Mouse (Mus musculus): ENCODE measurements around the gene Lactb.

Gene Lactb

DNA sequence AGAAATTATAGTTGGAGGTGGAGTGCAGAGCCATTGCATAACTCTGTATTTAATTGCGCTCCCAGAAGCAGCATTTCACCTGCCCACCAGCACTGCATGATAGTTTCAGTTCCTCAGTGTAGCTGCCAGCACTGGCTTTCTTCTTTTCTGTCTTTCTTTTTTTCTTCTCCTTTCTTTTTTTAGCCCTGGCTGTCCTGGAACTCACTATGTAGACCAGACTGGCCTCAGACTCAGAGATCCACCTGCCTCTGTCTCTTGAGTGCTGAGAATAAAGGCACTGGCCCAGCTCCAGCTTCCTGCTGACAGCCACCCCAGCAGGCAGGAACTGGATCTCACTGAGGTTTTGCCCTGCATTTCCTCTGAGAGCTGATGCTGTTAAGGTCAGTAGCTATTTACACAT, 2.7 kb upstream of the Lactb start:
- no peak for DNase-seq

DNA sequence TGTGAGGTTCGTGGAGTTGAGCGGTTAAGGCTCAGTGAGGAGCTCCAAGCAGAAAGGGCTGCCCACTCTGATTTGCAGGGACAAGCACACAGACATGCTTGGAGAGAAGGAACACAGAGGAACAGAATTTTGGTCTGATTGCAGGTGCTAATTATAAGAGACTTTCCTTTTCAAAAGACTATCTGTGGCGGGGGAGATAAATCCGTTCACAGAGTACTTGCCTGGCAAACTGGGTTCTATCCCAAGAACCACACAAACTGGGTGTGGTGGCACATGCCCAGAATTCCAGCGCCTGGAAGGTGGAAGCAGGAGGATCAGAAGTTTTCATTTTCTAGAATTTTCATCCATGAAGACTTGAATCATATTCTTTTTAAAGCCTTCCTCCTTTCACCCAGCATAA, 1.8 kb upstream of the Lactb start:
- DNase-seq = no peak

DNA sequence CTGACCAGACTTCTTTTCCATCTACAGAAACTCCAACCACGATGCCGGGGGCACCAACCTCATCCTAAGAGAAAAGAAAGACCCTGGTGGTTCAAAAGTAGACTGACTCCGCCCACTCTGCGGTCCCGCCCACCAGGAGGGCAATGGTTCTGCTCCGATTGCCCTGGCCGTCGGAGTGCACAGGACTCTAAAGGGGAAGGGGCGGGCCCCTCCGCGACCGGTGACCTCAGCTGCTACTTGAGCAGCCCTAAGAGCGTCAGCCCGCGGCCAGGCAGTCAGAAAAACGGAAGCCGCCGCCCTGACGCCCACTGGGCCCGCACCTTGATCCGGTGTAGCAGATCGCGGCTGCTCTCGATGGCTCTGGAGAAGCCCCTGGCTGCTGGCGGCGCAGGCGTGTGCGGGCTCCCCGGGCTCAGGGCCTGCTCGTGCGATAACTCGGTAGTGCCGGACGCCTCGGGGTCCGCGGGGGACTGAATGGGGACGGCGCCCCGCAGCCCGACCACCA, 511 bp downstream of the Lactb start:
- peak; percentile 89 for DNase-seq

DNA sequence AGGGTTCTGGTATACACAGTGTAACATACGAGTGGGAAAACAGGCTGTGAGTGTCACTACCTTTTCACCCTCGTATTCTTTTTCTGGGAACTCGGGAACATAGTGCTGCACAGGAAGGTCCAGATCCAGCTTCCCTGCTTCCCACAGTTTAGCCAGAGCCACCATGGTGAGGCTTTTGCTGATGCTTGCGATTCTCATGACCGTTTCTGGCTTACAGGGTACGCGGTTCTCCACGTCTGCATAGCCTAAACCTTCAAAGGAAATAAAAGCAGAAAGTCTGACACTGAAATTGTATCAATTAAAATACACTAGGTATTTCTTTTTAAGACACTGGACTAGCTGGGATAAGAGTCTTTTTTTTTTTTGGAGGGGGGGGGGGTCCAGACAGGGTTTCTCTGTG, 4.2 kb downstream of the Lactb start:
- no peak for DNase-seq

DNA sequence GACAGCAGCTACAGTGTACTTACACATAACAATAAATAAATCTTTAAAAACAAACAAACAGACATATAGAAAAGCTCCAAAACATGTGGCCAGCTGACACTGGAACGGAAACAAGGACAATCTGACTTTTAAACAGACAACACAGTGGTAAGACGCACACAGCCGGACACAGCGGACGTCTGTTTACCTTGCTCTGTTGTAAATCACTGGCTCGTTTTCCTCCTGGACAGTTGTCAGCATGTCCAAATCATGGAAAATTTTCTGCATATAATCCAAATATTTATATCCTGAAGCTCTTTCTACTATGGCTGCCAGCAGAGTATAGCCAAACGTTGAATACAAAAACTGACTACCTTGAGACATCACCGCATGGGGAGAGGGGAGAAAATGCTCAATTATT, 7.8 kb downstream of the Lactb start:
- DNase-seq = no peak

DNA sequence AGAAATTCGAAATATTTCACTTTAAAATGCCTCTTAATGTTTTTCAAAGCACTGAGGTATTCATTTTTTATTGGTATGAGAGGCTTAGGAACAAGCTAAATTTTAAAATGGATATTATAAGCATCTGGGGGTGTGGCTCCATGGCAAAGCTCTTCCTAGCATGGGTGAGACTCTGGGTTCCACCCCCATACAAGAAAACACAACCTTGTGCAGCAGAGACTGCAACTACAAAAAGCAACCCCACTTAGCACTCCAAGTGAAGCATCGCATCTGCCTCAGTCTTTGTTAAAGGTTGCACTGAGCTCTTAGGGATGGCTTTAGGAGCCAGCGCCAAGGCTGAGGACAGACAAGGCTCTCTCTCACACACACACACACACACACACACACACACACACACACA, 13.8 kb downstream of the Lactb start:
- no peak for DNase-seq

DNA sequence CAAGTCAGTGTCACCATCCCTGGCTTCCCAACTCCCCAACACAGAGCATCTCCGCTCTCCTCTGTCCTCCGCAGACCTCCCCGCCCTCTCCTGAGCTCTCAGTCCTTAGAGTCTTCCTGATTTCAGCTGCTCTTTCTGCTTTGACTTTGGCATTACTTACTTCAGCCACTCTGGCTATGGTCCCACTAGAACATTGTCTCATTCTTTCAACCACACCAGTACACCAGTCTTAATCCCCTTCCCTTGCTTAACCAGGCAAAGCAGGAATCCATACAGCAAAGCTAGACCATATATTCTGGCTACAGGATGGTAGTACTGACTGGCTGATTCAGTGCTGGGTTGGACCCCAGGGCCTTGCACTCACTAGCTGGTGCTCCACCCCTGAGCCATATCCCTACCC, 17.8 kb downstream of the Lactb start:
- no peak for DNase-seq

DNA sequence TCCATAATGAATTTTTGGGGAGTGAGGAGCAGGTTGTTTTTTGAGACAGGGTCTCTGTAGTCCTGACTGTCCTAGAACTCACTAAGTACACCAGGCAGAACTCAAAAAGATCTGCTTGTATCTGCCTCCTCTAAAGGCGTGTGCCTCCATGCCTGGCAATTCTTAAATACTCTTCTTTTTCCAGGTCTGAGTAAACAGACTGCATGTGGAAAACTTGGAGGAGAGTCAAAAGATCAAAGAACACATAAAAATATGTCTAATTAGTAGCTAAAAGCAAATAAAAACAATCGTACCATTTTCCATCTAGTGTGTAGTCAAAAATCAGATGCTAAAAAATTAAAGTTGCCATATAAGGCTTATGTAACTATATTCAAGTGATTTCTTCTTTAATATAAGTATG, 22.4 kb downstream of the Lactb start:
- DNase-seq = no peak

DNA sequence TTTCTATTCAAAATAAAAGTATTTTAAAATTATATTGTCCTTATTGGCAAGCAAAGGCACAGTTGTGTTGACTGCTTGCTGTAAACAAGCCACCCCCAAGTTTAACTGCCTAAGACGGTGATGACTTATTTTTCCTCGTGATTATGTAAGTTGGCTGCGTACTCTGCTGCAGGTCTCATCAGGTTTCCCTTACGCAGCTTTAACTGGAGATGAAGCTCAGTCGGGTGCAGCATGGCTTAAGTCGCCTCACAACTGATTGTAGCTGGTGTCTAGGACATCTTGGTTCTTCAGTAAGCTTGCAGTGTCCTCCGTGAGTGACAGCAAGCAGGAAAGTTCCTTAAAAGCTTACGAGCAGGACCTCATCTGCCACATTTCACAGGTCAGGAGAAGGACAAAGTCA, 23.0 kb downstream of the Lactb start:
- DNase-seq = no peak

DNA sequence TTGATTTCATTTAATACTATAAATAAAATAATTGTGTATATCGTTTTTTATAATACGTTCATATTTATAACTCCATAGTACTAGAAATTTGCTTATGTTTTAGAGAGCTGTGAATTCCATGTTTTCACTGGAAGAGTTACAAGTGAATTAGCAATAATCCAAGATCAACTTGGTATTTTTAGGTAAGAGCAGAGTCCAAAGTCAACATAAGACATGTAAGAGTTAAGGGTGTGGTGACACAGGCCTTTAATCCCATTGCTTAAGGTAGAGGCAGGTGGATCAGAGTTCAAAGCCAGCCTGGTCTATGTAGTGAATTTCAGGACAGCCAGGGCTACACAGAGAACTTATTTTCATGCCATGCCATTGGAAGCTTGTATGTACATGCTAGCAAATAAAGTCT, 26.7 kb downstream of the Lactb start:
- DNase-seq = no peak

DNA sequence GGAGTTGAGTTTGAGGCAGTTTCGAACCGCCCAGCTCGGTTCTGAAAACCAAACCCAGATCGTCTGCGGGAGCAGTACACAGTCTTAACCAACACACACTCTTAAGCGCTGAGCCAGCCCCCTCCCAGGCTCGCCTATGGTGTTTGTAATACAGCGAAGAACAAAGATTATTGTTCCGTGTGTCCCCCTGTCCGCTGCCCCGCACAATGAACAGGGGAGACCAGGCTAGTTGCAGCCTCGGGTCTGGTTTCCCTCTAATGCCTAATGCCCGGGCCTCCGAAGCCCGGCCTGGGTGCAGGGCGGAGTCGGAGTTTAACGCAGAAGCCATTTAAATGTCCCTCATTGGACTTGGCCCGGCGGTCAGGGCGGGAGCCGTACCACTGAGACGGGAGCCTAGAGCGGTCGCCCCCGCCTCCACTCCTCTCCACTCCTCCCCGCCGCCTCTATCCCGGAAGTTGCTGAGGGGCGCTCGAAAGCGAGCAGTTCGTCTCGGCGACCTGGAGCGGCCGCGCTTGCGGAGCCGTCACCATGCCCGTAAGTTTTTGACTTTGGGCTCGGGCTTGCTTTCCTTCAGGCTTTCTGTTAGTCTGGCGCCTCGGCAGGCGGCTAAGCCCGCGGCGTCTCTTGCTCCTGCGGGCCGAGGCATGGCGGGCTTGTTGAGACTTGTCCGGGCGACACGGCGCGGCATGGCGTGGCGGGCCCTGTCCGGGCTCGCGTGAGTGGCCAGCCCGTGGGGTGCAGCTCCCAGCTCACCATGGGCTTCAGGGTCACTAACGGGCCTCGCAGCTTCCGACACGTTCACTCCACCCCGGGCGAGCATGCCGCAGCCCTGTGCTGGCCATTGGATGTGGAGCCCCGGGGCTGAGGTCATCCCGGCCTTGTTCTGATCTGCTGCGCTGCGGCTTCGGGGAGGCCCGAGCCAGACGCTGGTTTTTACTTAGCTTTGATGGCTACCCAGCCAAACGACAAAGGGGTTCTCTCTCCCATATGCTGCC, 29.3 kb downstream of the Lactb start, which contains the start of gene Rps27l:
TSS of gene Rps27l (plus strand) at position 440 of the 995 bp plus-strand sequence.
- DNase-seq = peak; percentile 94

DNA sequence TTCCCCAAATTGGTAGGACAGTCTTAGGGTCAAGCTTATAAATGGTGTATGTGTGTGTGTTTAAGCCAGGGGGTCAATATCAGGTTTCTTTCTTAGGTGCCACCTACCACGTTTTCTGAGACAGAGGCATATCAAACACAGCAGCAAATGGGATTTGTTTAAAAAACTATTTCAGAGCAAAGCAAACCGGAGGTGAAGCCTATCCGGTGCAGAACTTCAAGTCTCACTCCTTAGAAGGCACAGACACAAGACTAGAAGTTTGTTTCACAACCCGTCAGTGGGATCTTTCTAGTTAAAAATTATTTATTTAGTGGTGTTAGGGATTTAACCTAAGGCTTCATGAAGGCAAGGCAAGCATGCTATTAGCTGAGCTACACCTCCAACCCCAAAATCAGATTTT, 30.1 kb downstream of the Lactb start:
- no peak for DNase-seq

DNA sequence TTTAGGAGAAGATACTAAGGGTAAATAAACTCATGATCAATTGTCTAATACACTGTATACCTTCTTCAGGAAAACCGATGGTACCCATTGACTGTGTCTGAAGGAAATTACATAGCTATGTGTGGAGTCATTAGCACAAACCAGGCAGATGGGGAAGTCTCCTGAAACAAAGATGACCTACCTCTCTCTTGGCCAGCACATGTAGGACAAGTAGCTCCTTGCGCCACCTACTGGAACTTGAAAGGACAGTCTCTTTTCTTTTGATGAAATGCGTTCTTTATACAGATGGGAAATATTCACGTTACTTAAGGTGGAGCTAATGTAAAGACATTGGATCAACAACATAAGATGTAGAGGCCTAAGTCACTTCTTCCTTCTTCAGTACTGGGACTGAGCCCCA, 36.4 kb downstream of the Lactb start:
- DNase-seq = peak; percentile 43

DNA sequence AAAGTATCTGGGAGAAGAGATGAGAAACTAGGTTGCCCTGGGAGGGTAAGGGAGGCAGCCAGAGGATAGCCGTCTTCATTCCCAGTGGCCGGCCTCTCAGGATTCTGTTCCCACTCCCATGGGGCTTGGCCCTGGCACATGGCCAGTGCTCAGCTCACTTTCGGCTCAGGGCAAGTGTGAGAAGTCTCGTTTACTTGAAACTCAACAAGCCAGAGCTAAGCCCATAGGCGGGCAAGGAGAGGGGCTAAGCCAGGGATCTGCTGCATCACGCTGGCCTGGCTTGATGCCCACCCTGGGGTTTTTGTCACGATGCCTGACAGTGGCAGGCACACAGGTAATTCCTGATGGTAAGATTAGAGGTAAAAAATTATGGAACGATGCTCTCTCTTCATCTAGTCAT, 37.8 kb downstream of the Lactb start:
- no peak for DNase-seq

DNA sequence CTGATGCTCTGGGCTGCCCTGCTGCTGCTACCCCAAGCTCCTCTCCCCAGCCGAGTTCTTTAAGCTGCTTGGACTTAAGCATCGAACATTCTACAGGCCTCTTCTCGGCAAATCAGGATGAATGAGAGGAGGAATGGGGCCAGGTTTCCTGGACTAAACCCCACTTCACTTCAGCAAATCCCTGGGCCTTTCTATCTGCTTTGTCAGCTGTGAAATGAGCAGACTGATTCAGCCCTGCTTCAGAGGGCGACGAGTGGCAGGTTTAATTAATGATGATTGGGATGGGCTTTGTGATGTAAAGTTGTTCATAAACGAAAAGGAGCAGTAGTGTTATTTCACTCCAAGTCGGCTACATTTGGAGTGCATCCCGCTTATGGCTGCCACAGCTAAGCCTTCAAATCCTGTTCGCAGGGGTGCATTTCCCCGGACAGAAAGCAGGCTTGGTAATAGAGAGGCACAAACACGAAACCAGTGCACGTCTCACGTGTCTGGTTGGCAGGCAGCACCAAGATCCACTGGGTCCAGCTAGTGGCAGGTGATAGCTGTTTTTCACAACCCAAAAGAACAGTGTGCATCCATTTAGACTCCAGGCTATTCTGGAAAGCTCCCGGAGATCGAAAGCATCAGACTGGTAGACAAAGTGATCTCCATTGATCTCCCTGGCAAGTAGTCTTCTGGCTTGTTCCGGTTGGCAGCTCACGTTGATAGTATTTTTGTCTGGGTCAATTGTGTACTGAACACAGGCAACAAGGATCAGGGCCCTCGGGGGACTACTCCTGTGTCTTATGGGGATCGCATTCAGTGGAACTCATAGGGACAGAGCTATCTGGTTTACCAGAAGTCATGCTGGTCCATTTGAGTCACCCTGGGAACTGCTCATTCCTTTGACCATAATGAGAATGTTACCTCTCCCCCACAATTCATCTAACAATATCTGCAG, 41.1 kb downstream of the Lactb start:
- DNase-seq = no peak

DNA sequence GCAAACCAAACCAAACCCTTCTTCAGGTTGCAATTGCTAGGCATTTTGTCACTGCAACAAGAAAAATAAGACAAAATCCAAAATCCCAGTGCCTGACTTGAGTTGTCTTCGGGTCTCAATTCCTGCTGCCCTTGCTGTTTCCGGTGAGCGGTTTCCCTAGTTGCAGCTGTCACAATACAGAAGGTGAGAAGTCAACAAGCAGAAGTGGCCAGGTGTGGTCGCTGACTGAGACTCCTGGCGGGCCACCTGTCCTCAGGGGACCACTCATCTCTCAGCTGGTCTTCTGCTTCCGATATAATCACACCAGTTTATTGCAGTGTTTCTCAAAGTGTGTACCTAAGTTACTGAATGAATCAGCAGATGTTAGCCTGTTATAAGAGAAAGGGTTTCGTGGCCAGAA, 44.9 kb downstream of the Lactb start:
- no peak for DNase-seq

DNA sequence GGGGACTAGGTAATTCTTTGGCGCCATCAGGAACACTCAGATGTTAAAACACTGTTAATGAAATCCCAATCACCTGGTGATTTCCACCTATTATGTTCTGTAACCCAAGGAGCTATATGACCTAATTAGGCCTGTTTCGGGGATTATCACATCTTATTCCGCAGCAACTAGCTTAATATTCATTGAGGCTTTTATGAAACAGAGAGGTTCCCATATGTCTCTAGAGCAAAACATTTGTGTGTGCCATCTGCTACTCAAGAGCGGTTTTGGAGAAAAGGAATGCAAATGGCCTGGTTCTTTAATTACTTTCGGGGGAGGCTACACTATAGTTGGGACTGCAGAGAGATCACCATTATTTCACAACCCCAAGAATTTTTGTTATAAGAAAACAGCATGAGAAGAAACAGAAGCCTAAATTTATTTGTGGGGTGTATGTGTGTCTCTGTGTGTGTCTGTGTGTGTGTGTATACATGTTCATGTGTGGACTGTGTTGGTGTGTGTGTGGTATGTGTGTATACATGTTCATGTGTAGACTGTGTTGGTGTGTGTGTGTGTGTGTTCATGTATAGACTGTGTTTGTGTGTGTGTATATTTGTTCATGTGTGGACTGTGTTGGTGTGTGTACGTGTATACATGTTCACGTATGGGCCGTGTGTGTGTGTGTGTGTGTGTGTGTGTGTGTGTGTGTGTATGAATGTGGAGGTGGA, 47.4 kb downstream of the Lactb start:
- no peak for DNase-seq

DNA sequence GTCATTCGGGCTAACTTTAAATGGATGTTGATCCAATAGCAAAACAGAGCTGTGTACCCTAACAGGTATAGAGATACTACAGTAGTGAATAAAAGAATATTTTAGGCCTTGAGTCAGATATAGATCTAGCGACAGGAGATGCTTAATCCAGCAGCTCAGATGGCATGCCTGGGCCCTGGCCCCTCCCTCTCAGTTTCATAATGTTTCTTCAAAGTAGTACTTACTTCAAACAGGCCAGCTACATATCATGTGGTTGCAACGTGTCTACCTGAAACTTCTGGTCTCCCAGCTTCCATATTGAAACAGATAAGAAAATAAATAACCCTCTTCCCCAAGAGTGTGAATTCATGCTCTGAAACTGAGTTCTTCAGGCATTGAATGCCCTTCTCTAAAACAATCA, 49.4 kb downstream of the Lactb start:
- DNase-seq = no peak

DNA sequence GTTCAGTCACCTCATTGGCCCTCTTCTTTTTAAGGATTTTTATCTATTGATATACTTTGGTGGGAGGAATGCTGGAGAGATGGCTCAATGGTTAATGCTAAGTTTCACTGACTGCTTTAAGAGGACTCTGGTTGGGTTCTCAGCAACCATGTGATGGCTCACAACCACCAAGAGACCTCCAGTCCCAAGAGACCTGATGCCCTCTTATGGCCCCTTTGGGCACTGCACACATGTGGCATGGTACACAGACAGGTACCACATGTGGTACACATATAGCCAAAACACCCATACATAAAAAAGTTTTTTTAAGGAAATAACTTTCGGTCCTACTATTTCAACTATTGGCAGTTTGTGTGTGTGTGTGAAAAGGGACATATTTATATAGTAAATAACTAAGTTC, 53.2 kb downstream of the Lactb start:
- peak; percentile 62 for DNase-seq

DNA sequence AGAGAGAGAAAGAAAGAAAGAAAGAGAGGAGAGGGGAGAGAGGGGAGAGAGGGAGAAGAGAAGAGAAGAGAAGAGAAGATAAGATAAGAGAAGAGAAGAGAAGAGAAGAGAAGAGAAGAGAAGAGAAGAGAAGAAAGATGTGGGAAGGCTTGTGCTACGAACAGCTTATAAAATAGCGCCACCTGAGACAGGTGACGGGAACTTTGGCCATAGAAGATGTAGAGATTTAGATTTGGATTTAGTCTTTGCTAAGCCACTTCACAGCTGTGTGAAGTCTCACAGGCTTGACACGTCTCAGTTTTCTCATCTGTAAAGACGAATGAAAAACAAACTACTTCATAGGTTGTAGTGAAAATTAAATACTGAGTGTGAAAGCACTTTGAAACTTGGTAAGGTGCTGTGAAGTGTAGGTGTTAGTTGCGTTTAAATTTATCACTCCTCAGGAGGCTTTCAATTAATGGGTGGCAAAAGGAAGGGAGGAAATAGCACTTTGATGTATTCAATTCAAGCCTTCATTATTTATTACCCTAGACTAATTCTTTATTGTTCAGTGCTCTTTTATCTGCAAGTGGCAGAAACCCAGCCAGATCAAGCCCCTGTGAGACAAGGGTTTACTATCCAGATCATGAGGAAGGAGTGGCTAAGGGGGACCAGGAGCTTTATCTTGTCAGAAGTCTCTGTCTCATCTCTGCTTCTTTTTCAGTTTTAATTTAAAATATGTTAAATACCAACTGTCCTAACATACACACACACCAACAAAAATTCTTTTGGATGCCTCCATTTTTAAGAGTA, 54.6 kb downstream of the Lactb start:
- DNase-seq = peak; percentile 44

DNA sequence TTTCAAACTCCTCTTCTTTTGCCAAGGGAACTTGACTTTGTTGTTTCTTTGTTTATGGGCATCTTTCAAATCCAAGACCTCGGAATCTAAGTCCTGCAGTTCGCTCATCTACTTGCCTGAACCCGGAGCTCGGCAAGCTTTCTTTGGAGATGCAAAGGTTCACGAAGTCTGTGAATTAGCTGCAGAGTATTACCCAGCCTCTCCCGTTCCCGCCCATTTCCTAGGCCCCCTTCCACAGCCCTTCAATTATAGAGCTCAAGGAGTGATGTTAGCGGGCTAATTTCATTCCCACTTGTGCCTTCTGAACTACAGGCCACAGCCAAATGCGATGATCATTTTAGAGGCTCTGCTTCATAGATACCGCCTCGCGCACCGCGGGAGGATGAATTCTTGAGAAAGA, 55.3 kb downstream of the Lactb start:
- peak; percentile 38 for DNase-seq

DNA sequence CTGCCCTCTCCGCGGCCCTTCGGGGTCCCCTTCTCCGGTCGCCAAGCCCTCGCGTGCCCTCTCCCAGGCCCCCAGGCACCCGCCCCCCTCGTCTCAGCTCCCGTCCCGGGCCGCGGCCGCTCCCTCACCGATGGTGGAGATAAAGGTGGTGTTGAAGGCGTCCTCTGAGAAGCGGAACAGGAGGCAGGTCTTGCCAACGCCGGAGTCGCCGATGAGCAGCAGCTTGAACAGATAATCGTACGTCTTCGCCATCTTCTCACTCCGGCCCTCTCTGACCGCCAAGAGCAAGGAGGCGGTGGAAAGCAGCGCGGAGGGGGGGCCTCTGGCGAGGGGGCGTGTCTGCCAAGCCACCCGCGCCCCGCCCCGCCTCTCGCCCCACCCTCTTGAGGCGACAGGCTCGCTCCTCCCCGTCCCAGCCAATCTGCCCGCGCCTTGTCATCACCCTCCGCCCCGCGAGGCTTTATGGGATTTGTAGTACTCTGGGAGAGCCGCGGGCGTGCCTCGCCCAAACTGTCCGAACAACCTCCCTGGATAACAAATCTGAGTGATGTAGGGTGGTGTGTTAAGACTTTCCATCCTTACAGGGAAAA, 55.8 kb downstream of the Lactb start, which contains the start of gene Rab8b:
TSS of gene Rab8b (minus strand) at position 306 of the 590 bp plus-strand sequence.
- peak; percentile 98 for DNase-seq
